Mouse (Mus musculus): ENCODE results near the gene Pax7. TPM values are rescaled to one million over a fixed set of nuclear protein-coding genes. Genes with fewer than 3 reads are reported as not detected.

The Pax7 gene
- polyA plus RNA-seq, 1 experiment from 2014 or later, result not detected

GRCm38 (mm10) chr4:139789772-139790171, 43.6 kb downstream of the Pax7 start:
- no peaks in the 10 kb centered on the region for H3K4me1 ChIP-seq (ENCODE audit: control insufficient read depth, insufficient read depth, low read length)
- 0 out of 2 replicates have a peak, but pooled peaks cover 2% of the 10 kb centered on the region for H3K9me3 ChIP-seq (replicated peaks; ENCODE audit: control insufficient read depth, low read length)
- H3K4me2 ChIP-seq (ENCODE audit: low read depth, low read length), result no peak overlapping the region
- no peak overlapping the region for H3K4me3 ChIP-seq (ENCODE audit: low read length)
- no peak for ATAC-seq (replicated peaks; ENCODE audit: extremely low read depth, insufficient read depth, low FRiP score)
- WGBS, result 74% methylated on average over 7 of the region's 7 CpGs
- no peak overlapping the region for H3K9ac ChIP-seq (ENCODE audit: low read length)
- H3K27ac ChIP-seq (ENCODE audit: low read length), result no peak overlapping the region
- H3K27me3 ChIP-seq (ENCODE audit: control insufficient read depth, insufficient read depth, low read length), result peaks cover 48% of the 10 kb centered on the region
- no peaks in the 10 kb centered on the region for H3K36me3 ChIP-seq (ENCODE audit: control insufficient read depth, insufficient read depth)

- WGBS, result 47% methylated on average over 9 of the region's 9 CpGs
- H3K27me3 ChIP-seq (ENCODE audit: control insufficient read depth, insufficient read depth, low read length), result peaks cover 42% of the 10 kb centered on the region
- H3K27ac ChIP-seq (ENCODE audit: low read length), result no peak overlapping the region
- H3K4me1 ChIP-seq (ENCODE audit: control insufficient read depth, insufficient read depth, low read length), result no peaks in the 10 kb centered on the region
- H3K9ac ChIP-seq (ENCODE audit: low read length), result no peak overlapping the region
- no peak overlapping the region for H3K4me3 ChIP-seq (ENCODE audit: low read length)
- H3K9me3 ChIP-seq (replicated peaks; ENCODE audit: control insufficient read depth, low read length), result no peaks in the 10 kb centered on the region
- no peak overlapping the region for H3K4me2 ChIP-seq (ENCODE audit: low read depth, low read length)
- no peak for ATAC-seq (replicated peaks; ENCODE audit: extremely low read depth, insufficient read depth, low FRiP score)
- H3K36me3 ChIP-seq (ENCODE audit: control insufficient read depth, insufficient read depth), result no peaks in the 10 kb centered on the region
Measured at GRCm38 (mm10) chr4:139782926-139783467, 50.3 kb downstream of the Pax7 start.

GRCm38 (mm10) chr4:139771125-139771631, 62.1 kb downstream of the Pax7 start:
- Histone ChIP-seq H3K9ac (ENCODE audit: low read length) (no peak overlapping the region), H3K4me3 (ENCODE audit: low read length) (no peak overlapping the region), H3K27ac (ENCODE audit: low read length) (no peak overlapping the region), H3K36me3 (ENCODE audit: control insufficient read depth, insufficient read depth) (no peaks in the 10 kb centered on the region), H3K4me1 (ENCODE audit: control insufficient read depth, insufficient read depth, low read length) (no peaks in the 10 kb centered on the region), H3K4me2 (ENCODE audit: low read depth, low read length) (no peak overlapping the region), H3K27me3 (ENCODE audit: control insufficient read depth, insufficient read depth, low read length) (peaks cover 74% of the 10 kb centered on the region), H3K9me3 (replicated peaks; ENCODE audit: control insufficient read depth, low read length) (no peaks in the 10 kb centered on the region)
- WGBS, result 17% methylated on average over 9 of the region's 9 CpGs
- ATAC-seq (replicated peaks; ENCODE audit: extremely low read depth, insufficient read depth, low FRiP score), result no peak

GRCm38 (mm10) chr4:139767823-139768222, 65.5 kb downstream of the Pax7 start:
- 18% methylated on average over 5 of the region's 5 CpGs for WGBS
- no peak for ATAC-seq (replicated peaks; ENCODE audit: extremely low read depth, insufficient read depth, low FRiP score)

GRCm38 (mm10) chr4:139767115-139767718, 66.1 kb downstream of the Pax7 start:
- H3K27me3 ChIP-seq (ENCODE audit: control insufficient read depth, insufficient read depth, low read length), result peaks cover 91% of the 10 kb centered on the region
- H3K4me2 ChIP-seq (ENCODE audit: low read depth, low read length), result no peak overlapping the region
- H3K27ac ChIP-seq (ENCODE audit: low read length), result no peak overlapping the region
- no peaks in the 10 kb centered on the region for H3K4me1 ChIP-seq (ENCODE audit: control insufficient read depth, insufficient read depth, low read length)
- H3K36me3 ChIP-seq (ENCODE audit: control insufficient read depth, insufficient read depth), result no peaks in the 10 kb centered on the region
- no peak for ATAC-seq (replicated peaks; ENCODE audit: extremely low read depth, insufficient read depth, low FRiP score)
- no peak overlapping the region for H3K4me3 ChIP-seq (ENCODE audit: low read length)
- WGBS, result 6% methylated on average over 18 of the region's 18 CpGs
- no peak overlapping the region for H3K9ac ChIP-seq (ENCODE audit: low read length)
- H3K9me3 ChIP-seq (replicated peaks; ENCODE audit: control insufficient read depth, low read length), result no peaks in the 10 kb centered on the region

More at GRCm38 (mm10) chr4:139767823-139768222, 65.5 kb downstream of the Pax7 start:
- H3K4me2 ChIP-seq (ENCODE audit: low read depth, low read length), result no peak overlapping the region
- H3K27me3 ChIP-seq (ENCODE audit: control insufficient read depth, insufficient read depth, low read length), result peaks cover 91% of the 10 kb centered on the region
- H3K36me3 ChIP-seq (ENCODE audit: control insufficient read depth, insufficient read depth), result no peaks in the 10 kb centered on the region
- no peaks in the 10 kb centered on the region for H3K4me1 ChIP-seq (ENCODE audit: control insufficient read depth, insufficient read depth, low read length)
- H3K9ac ChIP-seq (ENCODE audit: low read length), result no peak overlapping the region
- no peaks in the 10 kb centered on the region for H3K9me3 ChIP-seq (replicated peaks; ENCODE audit: control insufficient read depth, low read length)
- H3K27ac ChIP-seq (ENCODE audit: low read length), result no peak overlapping the region
- no peak overlapping the region for H3K4me3 ChIP-seq (ENCODE audit: low read length)

GRCm38 (mm10) chr4:139761911-139762310, 71.4 kb downstream of the Pax7 start:
- Histone ChIP-seq H3K4me2 (ENCODE audit: low read depth, low read length) (no peak overlapping the region), H3K4me1 (ENCODE audit: control insufficient read depth, insufficient read depth, low read length) (no peaks in the 10 kb centered on the region), H3K9ac (ENCODE audit: low read length) (no peak overlapping the region), H3K9me3 (replicated peaks; ENCODE audit: control insufficient read depth, low read length) (no peaks in the 10 kb centered on the region), H3K27me3 (ENCODE audit: control insufficient read depth, insufficient read depth, low read length) (peaks cover 70% of the 10 kb centered on the region), H3K27ac (ENCODE audit: low read length) (no peak overlapping the region), H3K36me3 (ENCODE audit: control insufficient read depth, insufficient read depth) (no peaks in the 10 kb centered on the region), H3K4me3 (ENCODE audit: low read length) (no peak overlapping the region)
- no peak for ATAC-seq (replicated peaks; ENCODE audit: extremely low read depth, insufficient read depth, low FRiP score)
- 7% methylated on average over 13 of the region's 13 CpGs for whole genome bisulfite sequencing

GRCm38 (mm10) chr4:139760736-139761135, 72.6 kb downstream of the Pax7 start:
- no peak overlapping the region for H3K4me3 ChIP-seq (ENCODE audit: low read length)
- WGBS, result 63% methylated on average over 11 of the region's 11 CpGs
- no peak overlapping the region for H3K4me2 ChIP-seq (ENCODE audit: low read depth, low read length)
- no peak overlapping the region for H3K9ac ChIP-seq (ENCODE audit: low read length)
- ATAC-seq (replicated peaks; ENCODE audit: extremely low read depth, insufficient read depth, low FRiP score), result no peak
- no peaks in the 10 kb centered on the region for H3K36me3 ChIP-seq (ENCODE audit: control insufficient read depth, insufficient read depth)
- no peaks in the 10 kb centered on the region for H3K4me1 ChIP-seq (ENCODE audit: control insufficient read depth, insufficient read depth, low read length)
- no peaks in the 10 kb centered on the region for H3K9me3 ChIP-seq (replicated peaks; ENCODE audit: control insufficient read depth, low read length)
- H3K27me3 ChIP-seq (ENCODE audit: control insufficient read depth, insufficient read depth, low read length), result peaks cover 66% of the 10 kb centered on the region
- no peak overlapping the region for H3K27ac ChIP-seq (ENCODE audit: low read length)

- Histone ChIP-seq H3K27me3 (ENCODE audit: control insufficient read depth, insufficient read depth, low read length) (peaks cover 65% of the 10 kb centered on the region), H3K4me2 (ENCODE audit: low read depth, low read length) (no peak overlapping the region), H3K27ac (ENCODE audit: low read length) (no peak overlapping the region), H3K4me1 (ENCODE audit: control insufficient read depth, insufficient read depth, low read length) (no peaks in the 10 kb centered on the region), H3K4me3 (ENCODE audit: low read length) (no peak overlapping the region), H3K9ac (ENCODE audit: low read length) (no peak overlapping the region), H3K36me3 (ENCODE audit: control insufficient read depth, insufficient read depth) (no peaks in the 10 kb centered on the region), H3K9me3 (replicated peaks; ENCODE audit: control insufficient read depth, low read length) (no peaks in the 10 kb centered on the region)
- WGBS, result 11% methylated on average over 17 of the region's 17 CpGs
- no peak for ATAC-seq (replicated peaks; ENCODE audit: extremely low read depth, insufficient read depth, low FRiP score)
Measured at GRCm38 (mm10) chr4:139758512-139759340, 74.6 kb downstream of the Pax7 start.

- Histone ChIP-seq H3K4me2 (ENCODE audit: low read depth, low read length) (no peak overlapping the region), H3K27me3 (ENCODE audit: control insufficient read depth, insufficient read depth, low read length) (peaks cover 55% of the 10 kb centered on the region), H3K4me3 (ENCODE audit: low read length) (no peak overlapping the region), H3K27ac (ENCODE audit: low read length) (no peak overlapping the region), H3K36me3 (ENCODE audit: control insufficient read depth, insufficient read depth) (no peaks in the 10 kb centered on the region), H3K4me1 (ENCODE audit: control insufficient read depth, insufficient read depth, low read length) (no peaks in the 10 kb centered on the region), H3K9ac (ENCODE audit: low read length) (no peak overlapping the region), H3K9me3 (replicated peaks; ENCODE audit: control insufficient read depth, low read length) (no peaks in the 10 kb centered on the region)
- ATAC-seq (replicated peaks; ENCODE audit: extremely low read depth, insufficient read depth, low FRiP score), result no peak
- WGBS, result 6% methylated on average over 11 of the region's 13 CpGs
Measured at GRCm38 (mm10) chr4:139756931-139757330, 76.4 kb downstream of the Pax7 start.

All from heart, embryonic 16.5 days (tissue).